Mouse (Mus musculus) midbrain, postnatal 0 days (tissue): Measurements from ENCODE around the gene Nek6. TPM values are rescaled to one million over a fixed set of nuclear protein-coding genes. Genes with fewer than 3 reads are reported as not detected.
A peak's percentile ranks its signal among the peaks of the same experiment; 100 is the strongest.

Experiments used
- ATAC-seq: fragments of 200-750 bp; cut with Nextera tagmentation; 2 replicates; pipeline ENCODE4 v1.8.0; 2017; ENCODE audit warnings: moderate number of reproducible peaks, mild to moderate bottlenecking, moderate TSS enrichment, moderate library complexity; ENCODE audit not compliant: low FRiP score
- DNase-seq: peaks from one replicate; pipeline ENCODE4 v3.0.0-alpha.2; 2015; ENCODE audit warnings: low spot score
- H3K27ac ChIP-seq: fragments of 300-500 bp; sonication (generic); 2 replicates; pipeline ENCODE4 v1.5.1; 2014; ENCODE audit warnings: low read depth, mild to moderate bottlenecking, low read length, mixed read lengths
- H3K27me3 ChIP-seq: fragments of 300-500 bp; sonication (generic); 2 replicates; pipeline ENCODE4 v1.6.1; 2014; ENCODE audit warnings: low read length, control low read depth, mixed read lengths; ENCODE audit not compliant: insufficient read depth
- H3K36me3 ChIP-seq: fragments of 300-500 bp; sonication (generic); 2 replicates; pipeline ENCODE4 v1.6.1; 2014; ENCODE audit warnings: low read length, control low read depth, mixed read lengths; ENCODE audit not compliant: insufficient read depth
- H3K4me1 ChIP-seq: fragments of 300-500 bp; sonication (generic); 2 replicates; pipeline ENCODE4 v1.6.1; 2014; ENCODE audit warnings: mild to moderate bottlenecking, control low read depth, antibody characterized with exemption, low read length, mixed read lengths; ENCODE audit not compliant: insufficient read depth
- H3K4me2 ChIP-seq: fragments of 300-500 bp; sonication (generic); 2 replicates; pipeline ENCODE4 v1.6.1; 2014; ENCODE audit warnings: low read depth, mild to moderate bottlenecking, low read length, mixed read lengths; ENCODE audit not compliant: poor library complexity, severe bottlenecking
- H3K4me3 ChIP-seq: fragments of 300-500 bp; sonication (generic); 2 replicates; pipeline ENCODE4 v1.5.1; 2014; ENCODE audit warnings: low read depth, mild to moderate bottlenecking, low read length, moderate library complexity
- H3K9ac ChIP-seq: fragments of 300-500 bp; sonication (generic); replicated peaks from 2 replicates; pipeline ENCODE4 v1.6.1; 2014; ENCODE audit warnings: mild to moderate bottlenecking, low read length, moderate library complexity, mixed read lengths; ENCODE audit not compliant: poor library complexity, severe bottlenecking
- H3K9me3 ChIP-seq: fragments of 300-500 bp; sonication (generic); 2 replicates; pipeline ENCODE4 v1.6.1; 2016; ENCODE audit warnings: low read length, control low read depth
- CTCF ChIP-seq: IDR thresholded peaks from 2 replicates; pipeline ENCODE4 v1.5.1; 2016; ENCODE audit warnings: antibody characterized with exemption, mild to moderate bottlenecking
- WGBS: fragments of 180-500 bp; shearing (Covaris S2); extraction: QIAGEN DNeasy Blood & Tissue Kit; methylation state at CpG from one replicate; pipeline ENCODE4 v1.1.7; 2014; 5-methylcytosine and 5-hydroxymethylcytosine counted together
- polyA plus RNA-seq: library from polyadenylated mRNA; unstranded; fragments of >200 nt; fragmentation: Nextera tagmentation; extraction: Ambion mirVana; gene quantifications from 2 replicates; pipeline ENCODE4 v1.2.1, GENCODE M21; 2015
- total RNA-seq: library from RNA; depleted of rRNA; stranded (reverse); fragments of >200 nt; gene quantifications from 2 replicates; pipeline ENCODE4 v1.2.3, GENCODE M21; 2014; rRNA removed

The Nek6 gene
- total RNA-seq = 21.8 and 22.8 TPM in 2 replicates
- 56.0 and 62.8 TPM in 2 replicates for polyA plus RNA-seq

DNA sequence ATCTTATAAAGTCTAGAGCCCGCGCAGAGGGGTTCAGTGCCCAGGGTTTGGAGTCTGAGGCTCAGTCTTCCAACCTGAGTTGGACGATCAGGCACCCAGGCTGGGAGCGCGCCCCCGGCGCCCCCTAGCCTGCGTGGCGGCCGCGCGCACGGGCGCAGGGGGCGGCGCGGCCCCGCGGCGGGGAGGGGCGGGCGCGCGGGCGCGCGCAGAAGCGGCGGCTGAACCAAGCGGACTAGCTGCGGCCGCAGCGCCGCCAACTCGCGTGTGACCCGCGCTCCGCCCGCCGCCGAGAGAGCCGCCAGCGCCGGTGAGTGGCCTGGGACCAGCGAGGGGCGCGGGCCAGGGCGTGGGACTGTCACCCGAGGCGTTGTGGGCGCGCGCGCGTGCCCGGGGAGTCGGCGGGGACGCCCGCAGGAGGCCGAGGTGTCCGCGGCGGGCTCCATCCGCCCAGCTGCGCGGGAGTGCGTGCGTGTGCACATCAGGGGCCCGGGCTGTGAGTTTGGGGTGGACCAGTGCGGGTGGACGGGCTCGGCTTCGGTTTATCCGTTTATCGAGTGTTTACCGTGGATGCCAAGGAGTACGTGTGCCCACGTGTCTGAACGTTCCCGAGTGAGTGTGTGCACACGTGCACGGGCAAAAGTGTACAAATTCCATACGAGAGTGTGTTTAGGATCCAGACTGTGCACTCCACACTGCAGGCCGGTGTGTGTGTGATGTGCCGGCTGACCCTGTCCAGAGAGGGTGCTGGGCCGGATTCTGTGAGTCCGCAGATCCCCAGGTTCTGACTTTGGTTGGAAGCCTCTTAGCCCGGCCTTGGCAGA is at the start of gene Nek6:
Nek6 (plus strand) TSS at position 157 of the 821 bp plus-strand sequence.
- Histone ChIP-seq H3K4me3 (peak within 1 kb of the TSS; percentile 80), H3K27ac (peak within 1 kb of the TSS; percentile 75), H3K4me2 (peak within 1 kb of the TSS; percentile 85), H3K36me3 (no peaks in the 10 kb centered on the region), H3K4me1 (0 out of 2 replicates have a peak, but pooled peaks cover 3% of the 10 kb centered on the region), H3K9ac (peak within 1 kb of the TSS; percentile 87), H3K9me3 (no peaks in the 10 kb centered on the region), H3K27me3 (no peaks in the 10 kb centered on the region)
- WGBS = under 1% methylated on average over 68 of the region's 90 CpGs
- no peak for TF ChIP-seq CTCF
- DNase-seq (peak; percentile 76), ATAC-seq (peak; percentile 70)

DNA sequence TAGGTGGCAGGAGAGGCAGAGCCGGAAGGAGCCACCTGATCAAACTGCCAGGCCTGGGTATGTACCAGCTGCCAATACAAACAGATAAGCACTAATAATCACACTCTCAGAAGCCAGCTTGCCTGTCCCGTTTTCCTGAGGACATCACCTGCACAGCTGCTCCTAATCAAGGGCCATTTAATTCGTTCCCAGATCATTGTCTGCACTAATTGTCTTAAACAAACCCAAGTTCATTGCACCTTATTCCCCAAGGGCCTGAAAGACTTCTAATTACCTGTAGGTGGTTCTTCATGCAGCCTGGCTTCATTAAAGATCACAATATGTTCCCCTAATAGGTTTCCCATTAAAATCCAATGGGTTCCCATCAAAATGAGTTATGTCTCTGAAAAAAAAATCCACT is 49.1 kb upstream of the Nek6 start:
- 81% methylated on average over 3 of the region's 3 CpGs for WGBS
- H3K4me1 ChIP-seq = no peaks in the 10 kb centered on the region
- H3K9ac ChIP-seq = no peak overlapping the region
- H3K36me3 ChIP-seq = no peaks in the 10 kb centered on the region
- H3K4me2 ChIP-seq = no peak overlapping the region
- no peaks in the 10 kb centered on the region for H3K27me3 ChIP-seq
- DNase-seq = peak; percentile 57
- no peak for ATAC-seq
- no peaks in the 10 kb centered on the region for H3K9me3 ChIP-seq
- H3K4me3 ChIP-seq = no peak overlapping the region
- TF ChIP-seq CTCF = no peak
- H3K27ac ChIP-seq = no peak overlapping the region

DNA sequence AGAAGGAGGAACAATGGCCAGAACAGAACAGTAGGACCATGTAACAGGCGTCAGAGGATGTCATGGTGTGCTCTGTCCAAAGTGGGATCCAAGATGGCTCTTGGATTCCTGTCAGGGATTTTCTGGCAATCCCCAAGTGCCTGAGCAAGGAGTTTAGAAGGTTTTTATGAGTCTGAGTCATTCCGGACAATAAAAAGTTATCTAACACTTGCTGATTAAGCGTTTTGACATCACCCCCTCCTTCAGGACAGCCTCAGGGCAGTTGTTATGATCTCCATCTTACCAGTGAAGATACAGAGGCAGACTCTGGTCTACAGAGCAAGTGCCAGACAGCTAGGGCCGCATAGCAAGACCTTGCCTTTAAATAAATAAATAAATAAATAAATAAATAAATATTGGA is 42.6 kb upstream of the Nek6 start:
- DNase-seq (no peak), ATAC-seq (no peak)
- H3K4me2 ChIP-seq = no peak overlapping the region
- H3K9ac ChIP-seq = no peak overlapping the region
- no peaks in the 10 kb centered on the region for H3K36me3 ChIP-seq
- no peaks in the 10 kb centered on the region for H3K4me1 ChIP-seq
- WGBS = 90% methylated on average over 4 of the region's 4 CpGs
- no peak for TF ChIP-seq CTCF
- no peak overlapping the region for H3K27ac ChIP-seq
- no peaks in the 10 kb centered on the region for H3K9me3 ChIP-seq
- no peaks in the 10 kb centered on the region for H3K27me3 ChIP-seq
- no peak overlapping the region for H3K4me3 ChIP-seq

DNA sequence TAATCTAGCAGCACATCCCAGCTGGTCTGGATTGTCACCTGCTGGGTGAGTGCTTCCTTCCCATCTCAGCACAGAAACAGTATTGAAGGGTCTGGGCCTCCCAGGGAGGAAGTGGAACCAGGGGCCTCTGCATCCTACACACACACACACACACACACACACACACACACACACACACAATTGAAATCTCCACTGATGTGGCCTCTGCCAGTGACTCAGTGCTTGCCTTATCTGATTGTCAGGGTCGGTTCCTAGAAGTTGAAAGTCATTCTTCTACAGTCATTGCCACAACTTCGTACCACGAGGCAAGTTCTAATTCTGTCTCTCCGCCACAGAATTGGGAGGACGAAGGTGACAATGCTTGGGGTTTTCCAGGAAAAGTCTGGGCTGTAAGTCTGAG is 39.7 kb upstream of the Nek6 start:
- Histone ChIP-seq H3K27ac (no peak overlapping the region), H3K4me1 (no peaks in the 10 kb centered on the region), H3K9me3 (no peaks in the 10 kb centered on the region), H3K36me3 (no peaks in the 10 kb centered on the region), H3K27me3 (no peaks in the 10 kb centered on the region), H3K4me3 (no peak overlapping the region), H3K4me2 (no peak overlapping the region), H3K9ac (no peak overlapping the region)
- WGBS = 95% methylated on average over 5 of the region's 5 CpGs
- no peak for TF ChIP-seq CTCF
- DNase-seq = no peak
- ATAC-seq = no peak

DNA sequence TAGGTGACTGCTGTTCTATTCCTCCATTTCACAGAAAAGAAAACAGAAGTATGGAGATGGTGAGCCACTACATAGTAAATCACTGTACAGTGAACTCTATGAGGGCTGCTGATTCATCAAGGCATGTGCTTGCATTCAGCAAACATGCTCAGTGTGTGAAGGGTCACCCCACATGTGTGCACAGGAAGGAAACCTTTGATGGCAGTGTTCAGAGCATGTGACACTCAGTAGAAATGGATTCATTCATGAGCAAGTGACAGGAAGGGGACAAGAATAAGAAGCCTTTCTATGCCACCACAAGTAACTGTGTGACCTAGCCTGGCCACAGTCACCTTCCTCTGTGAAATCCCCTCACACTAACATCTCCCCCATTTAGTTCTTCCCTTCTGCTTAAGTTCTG is 38.6 kb upstream of the Nek6 start:
- TF ChIP-seq CTCF = no peak
- no peak overlapping the region for H3K9ac ChIP-seq
- H3K27ac ChIP-seq = no peak overlapping the region
- H3K4me3 ChIP-seq = no peak overlapping the region
- H3K9me3 ChIP-seq = no peaks in the 10 kb centered on the region
- no peaks in the 10 kb centered on the region for H3K36me3 ChIP-seq
- DNase-seq (no peak), ATAC-seq (no peak)
- no peak overlapping the region for H3K4me2 ChIP-seq
- H3K4me1 ChIP-seq = no peaks in the 10 kb centered on the region
- H3K27me3 ChIP-seq = no peaks in the 10 kb centered on the region

DNA sequence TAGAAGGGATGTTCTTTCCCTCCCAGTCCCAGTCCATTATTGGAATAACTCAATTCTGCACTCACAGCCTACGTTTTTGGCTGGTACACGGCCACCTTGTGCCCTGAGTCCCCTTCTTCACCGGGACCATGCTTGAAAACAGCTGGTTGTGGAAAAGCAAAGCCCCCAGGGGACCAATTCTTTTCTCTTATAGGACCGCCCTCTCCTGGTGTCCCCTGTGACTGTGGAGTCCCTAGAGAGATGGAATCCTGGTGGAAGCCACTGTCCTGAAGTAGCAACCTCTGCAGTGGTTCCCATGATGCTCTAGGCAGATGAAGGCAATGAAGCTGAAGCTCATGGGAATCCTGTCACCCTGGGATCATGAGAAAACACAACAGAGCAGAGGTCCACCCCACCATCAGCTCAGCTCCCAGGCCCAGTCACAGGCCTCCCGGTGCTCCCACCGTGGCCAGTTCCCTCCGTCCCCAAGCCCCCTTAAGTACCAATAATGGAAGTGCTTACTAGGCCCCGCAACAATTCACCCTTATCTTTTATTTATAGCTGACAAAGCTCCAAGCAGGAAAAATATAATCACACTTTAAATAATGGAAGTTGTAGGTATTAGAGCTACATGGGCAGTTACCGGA is 34.5 kb upstream of the Nek6 start:
- Histone ChIP-seq H3K4me1 (no peaks in the 10 kb centered on the region), H3K27ac (no peak overlapping the region), H3K36me3 (no peaks in the 10 kb centered on the region), H3K27me3 (no peaks in the 10 kb centered on the region), H3K9ac (no peak overlapping the region), H3K4me3 (no peak overlapping the region), H3K9me3 (no peaks in the 10 kb centered on the region), H3K4me2 (no peak overlapping the region)
- TF ChIP-seq CTCF = no peak
- no peak for DNase-seq
- WGBS = 66% methylated on average over 9 of the region's 9 CpGs
- ATAC-seq = no peak
